Mouse (Mus musculus): Measurements from ENCODE around the gene Lcmt1. TPM values are rescaled to one million over a fixed set of nuclear protein-coding genes. Genes with fewer than 3 reads are reported as not detected.

Lcmt1 gene
- polyA plus RNA-seq, 1 experiment = 35.1 TPM

DNA sequence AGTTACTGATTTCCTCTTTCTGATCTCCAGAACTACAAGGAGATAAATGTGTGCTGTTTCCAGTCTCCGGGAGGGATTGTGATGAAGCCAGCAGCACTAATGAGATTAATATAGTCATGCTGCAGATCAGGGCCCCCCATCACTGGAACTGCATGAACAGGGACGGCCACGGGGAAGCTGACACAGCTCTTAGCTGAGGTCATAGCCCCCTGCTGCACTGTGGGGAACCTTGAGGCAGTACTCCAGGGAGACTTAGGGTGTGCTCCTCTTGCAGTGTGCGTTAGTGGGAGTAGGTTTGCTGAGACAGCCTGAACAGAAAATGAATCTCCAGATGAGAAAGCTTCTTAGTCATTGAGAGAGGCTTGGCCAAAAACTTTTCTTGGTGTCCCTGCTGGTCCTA lies 61.6 kb downstream of the Lcmt1 start:
- Histone ChIP-seq H3K27ac (replicated peaks; ENCODE audit: low read depth, low read length) (no peak overlapping the region), H3K4me3 (ENCODE audit: insufficient read depth, low read depth, low read length) (no peak overlapping the region), H3K4me1 (ENCODE audit: control insufficient read depth, insufficient read depth, insufficient read length, low read length) (peaks cover 7% of the 10 kb centered on the region)

GRCm38 (mm10) chr7:123442079-123442478 lies 72.5 kb downstream of the Lcmt1 start:
- no peaks in the 10 kb centered on the region for H3K4me1 ChIP-seq (ENCODE audit: control insufficient read depth, insufficient read depth, insufficient read length, low read length)
- H3K27ac ChIP-seq (replicated peaks; ENCODE audit: low read depth, low read length) = no peak overlapping the region
- no peak overlapping the region for H3K4me3 ChIP-seq (ENCODE audit: insufficient read depth, low read depth, low read length)

- Histone ChIP-seq H3K4me3 (ENCODE audit: insufficient read depth, low read depth, low read length) (no peak overlapping the region), H3K27ac (replicated peaks; ENCODE audit: low read depth, low read length) (no peak overlapping the region), H3K4me1 (ENCODE audit: control insufficient read depth, insufficient read depth, insufficient read length, low read length) (no peaks in the 10 kb centered on the region)
Observed at GRCm38 (mm10) chr7:123448794-123449193, 79.2 kb downstream of the Lcmt1 start.

- Histone ChIP-seq H3K4me3 (ENCODE audit: insufficient read depth, low read depth, low read length) (no peak overlapping the region), H3K27ac (replicated peaks; ENCODE audit: low read depth, low read length) (no peak overlapping the region), H3K4me1 (ENCODE audit: control insufficient read depth, insufficient read depth, insufficient read length, low read length) (no peaks in the 10 kb centered on the region)
Observed at GRCm38 (mm10) chr7:123449676-123450075, 80.1 kb downstream of the Lcmt1 start.

GRCm38 (mm10) chr7:123450515-123450914 lies 80.9 kb downstream of the Lcmt1 start:
- Histone ChIP-seq H3K4me3 (ENCODE audit: insufficient read depth, low read depth, low read length) (no peak overlapping the region), H3K4me1 (ENCODE audit: control insufficient read depth, insufficient read depth, insufficient read length, low read length) (no peaks in the 10 kb centered on the region), H3K27ac (replicated peaks; ENCODE audit: low read depth, low read length) (no peak overlapping the region)

GRCm38 (mm10) chr7:123452551-123452950 lies 83.0 kb downstream of the Lcmt1 start:
- no peak overlapping the region for H3K27ac ChIP-seq (replicated peaks; ENCODE audit: low read depth, low read length)
- H3K4me1 ChIP-seq (ENCODE audit: control insufficient read depth, insufficient read depth, insufficient read length, low read length) = no peaks in the 10 kb centered on the region
- H3K4me3 ChIP-seq (ENCODE audit: insufficient read depth, low read depth, low read length) = no peak overlapping the region

DNA sequence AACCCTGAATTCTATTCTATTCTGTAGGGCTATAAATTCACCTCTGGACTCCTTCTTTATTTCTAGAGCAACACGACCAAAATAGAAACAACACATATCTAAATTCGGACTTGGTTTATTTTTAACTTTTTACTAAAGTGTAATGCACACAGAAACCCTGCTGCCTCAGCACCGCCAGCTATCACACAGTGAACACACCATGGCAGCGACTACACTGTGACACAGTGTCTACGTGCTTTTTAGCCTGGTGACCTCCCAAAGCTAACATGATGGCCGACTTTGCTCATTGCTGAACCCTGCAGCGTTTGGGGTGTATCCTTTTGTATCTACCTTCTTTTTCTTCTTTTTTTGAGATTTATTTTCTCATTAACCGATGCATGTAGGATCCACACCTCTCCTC lies 83.5 kb downstream of the Lcmt1 start:
- Histone ChIP-seq H3K27ac (replicated peaks; ENCODE audit: low read depth, low read length) (no peak overlapping the region), H3K4me1 (ENCODE audit: control insufficient read depth, insufficient read depth, insufficient read length, low read length) (no peaks in the 10 kb centered on the region), H3K4me3 (ENCODE audit: insufficient read depth, low read depth, low read length) (no peak overlapping the region)

DNA sequence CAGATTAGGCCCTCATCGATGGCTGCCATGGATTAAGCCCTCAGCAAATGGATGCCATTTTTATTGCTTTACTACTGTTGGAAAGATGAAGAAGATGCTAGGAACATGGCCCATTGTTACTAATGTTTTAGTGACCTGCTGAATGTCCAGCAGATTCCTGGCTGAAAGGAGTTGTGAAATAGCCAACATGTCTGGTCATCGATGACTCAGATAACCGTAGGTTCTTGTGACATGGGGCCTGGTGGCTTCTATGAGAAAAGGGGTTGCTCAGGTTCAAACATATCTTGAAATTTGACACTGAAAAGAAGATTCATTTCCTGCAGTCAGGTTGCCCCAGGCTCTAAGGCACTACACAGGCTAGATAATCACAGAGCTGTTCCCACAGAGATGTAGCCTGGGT lies 85.5 kb downstream of the Lcmt1 start:
- Histone ChIP-seq H3K4me1 (ENCODE audit: control insufficient read depth, insufficient read depth, insufficient read length, low read length) (no peaks in the 10 kb centered on the region), H3K27ac (replicated peaks; ENCODE audit: low read depth, low read length) (no peak overlapping the region), H3K4me3 (ENCODE audit: insufficient read depth, low read depth, low read length) (no peak overlapping the region)

DNA sequence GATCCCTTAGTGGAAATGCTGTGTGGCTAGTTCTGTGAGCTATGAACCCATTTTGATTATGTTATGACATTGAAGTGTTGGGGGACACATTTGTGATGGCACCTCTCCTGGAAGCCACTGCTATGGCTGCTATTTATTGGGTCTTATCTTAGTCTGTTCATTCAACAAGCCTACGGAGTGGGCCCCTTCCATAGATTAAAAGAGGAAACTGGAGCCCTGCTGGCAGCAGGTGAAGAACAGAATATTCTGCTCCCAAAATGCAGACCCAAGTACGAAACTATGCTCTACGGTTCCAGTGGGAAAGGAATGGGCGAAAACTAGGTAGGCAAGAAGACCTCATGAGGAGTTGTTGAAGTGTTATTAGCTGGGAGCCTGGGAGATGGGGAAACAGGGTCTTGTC lies 88.7 kb downstream of the Lcmt1 start:
- Histone ChIP-seq H3K4me3 (ENCODE audit: insufficient read depth, low read depth, low read length) (no peak overlapping the region), H3K27ac (replicated peaks; ENCODE audit: low read depth, low read length) (no peak overlapping the region), H3K4me1 (ENCODE audit: control insufficient read depth, insufficient read depth, insufficient read length, low read length) (no peaks in the 10 kb centered on the region)

GRCm38 (mm10) chr7:123459247-123459646 lies 89.7 kb downstream of the Lcmt1 start:
- Histone ChIP-seq H3K4me1 (ENCODE audit: control insufficient read depth, insufficient read depth, insufficient read length, low read length) (no peaks in the 10 kb centered on the region), H3K27ac (replicated peaks; ENCODE audit: low read depth, low read length) (no peak overlapping the region), H3K4me3 (ENCODE audit: insufficient read depth, low read depth, low read length) (no peak overlapping the region)

- H3K27ac ChIP-seq (replicated peaks; ENCODE audit: low read depth, low read length) = no peak overlapping the region
- H3K4me3 ChIP-seq (ENCODE audit: insufficient read depth, low read depth, low read length) = no peak overlapping the region
- no peaks in the 10 kb centered on the region for H3K4me1 ChIP-seq (ENCODE audit: control insufficient read depth, insufficient read depth, insufficient read length, low read length)
Observed at GRCm38 (mm10) chr7:123461316-123461715, 91.7 kb downstream of the Lcmt1 start.

DNA sequence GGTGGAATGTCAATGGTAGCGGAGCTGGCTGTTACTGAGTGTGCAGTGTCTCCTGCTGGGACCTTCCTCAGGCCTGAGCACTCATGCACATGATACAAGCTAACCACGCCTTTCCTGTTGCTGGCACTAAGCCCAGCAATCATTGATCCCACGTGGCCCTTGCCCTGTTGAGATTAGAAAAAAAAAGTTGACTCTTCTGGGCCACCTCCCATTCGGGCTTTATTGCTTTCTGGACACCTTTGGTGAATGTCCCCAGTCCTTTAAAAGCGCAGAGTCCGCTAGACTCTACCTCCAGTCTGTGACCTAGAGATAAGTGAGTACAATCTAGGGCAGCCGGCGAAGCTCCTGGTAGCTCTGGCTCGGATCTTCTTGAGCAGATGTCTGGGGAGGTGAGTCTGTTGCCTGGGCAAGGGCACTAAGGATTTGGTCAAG lies 92.5 kb downstream of the Lcmt1 start, which contains the start of gene Aqp8:
Gene Aqp8 (plus strand): TSS at position 222 of the 432 bp plus-strand sequence.
- Histone ChIP-seq H3K4me3 (ENCODE audit: insufficient read depth, low read depth, low read length) (no peak within 1 kb of the TSS), H3K27ac (replicated peaks; ENCODE audit: low read depth, low read length) (no peak within 1 kb of the TSS), H3K4me1 (ENCODE audit: control insufficient read depth, insufficient read depth, insufficient read length, low read length) (no peaks in the 10 kb centered on the region)

- no peak overlapping the region for H3K4me3 ChIP-seq (ENCODE audit: insufficient read depth, low read depth, low read length)
- H3K27ac ChIP-seq (replicated peaks; ENCODE audit: low read depth, low read length) = no peak overlapping the region
- no peaks in the 10 kb centered on the region for H3K4me1 ChIP-seq (ENCODE audit: control insufficient read depth, insufficient read depth, insufficient read length, low read length)
Observed at GRCm38 (mm10) chr7:123463569-123463968, 94.0 kb downstream of the Lcmt1 start.

GRCm38 (mm10) chr7:123465692-123466387 lies 96.3 kb downstream of the Lcmt1 start:
- Histone ChIP-seq H3K27ac (replicated peaks; ENCODE audit: low read depth, low read length) (no peak overlapping the region), H3K4me1 (ENCODE audit: control insufficient read depth, insufficient read depth, insufficient read length, low read length) (no peaks in the 10 kb centered on the region), H3K4me3 (ENCODE audit: insufficient read depth, low read depth, low read length) (no peak overlapping the region)

- H3K4me1 ChIP-seq (ENCODE audit: control insufficient read depth, insufficient read depth, insufficient read length, low read length) = no peaks in the 10 kb centered on the region
- no peak overlapping the region for H3K4me3 ChIP-seq (ENCODE audit: insufficient read depth, low read depth, low read length)
- H3K27ac ChIP-seq (replicated peaks; ENCODE audit: low read depth, low read length) = no peak overlapping the region
Observed at GRCm38 (mm10) chr7:123467961-123468360, 98.4 kb downstream of the Lcmt1 start.
